Mouse (Mus musculus) Muller cell, postnatal 12 days (primary cell): Measurements from ENCODE around the gene A430078G23Rik.

ENCODE experiments used
- DNase-seq: peaks from one replicate; pipeline ENCODE4 v3.0.0-alpha.2; 2015; ENCODE audit errors: inconsistent ontology term

Gene A430078G23Rik

GRCm38 (mm10) chr8:3411085-3411484 lies 57.9 kb downstream of the A430078G23Rik start:
- DNase-seq, result no peak

DNA sequence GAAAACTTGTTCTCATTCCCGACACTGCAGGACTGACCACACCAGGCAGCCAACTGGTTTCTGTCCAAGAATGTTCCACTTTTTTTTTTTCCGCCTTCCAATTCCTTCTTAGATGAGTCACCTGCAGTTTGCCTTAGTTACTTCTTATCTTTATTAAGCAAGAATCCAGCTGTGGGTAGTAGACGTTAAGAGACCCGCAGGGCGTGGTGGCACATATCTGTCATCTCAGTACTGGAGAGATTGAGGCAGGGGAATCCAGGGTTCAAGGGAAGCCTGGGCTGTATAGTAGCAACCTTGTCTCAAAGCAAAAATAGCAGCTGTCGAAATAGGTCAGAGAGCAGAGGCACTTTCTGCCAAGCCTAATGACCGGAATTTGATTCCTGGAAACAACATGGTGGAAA lies 58.7 kb downstream of the A430078G23Rik start:
- peak; percentile 64 for DNase-seq

GRCm38 (mm10) chr8:3412816-3413215 lies 59.6 kb downstream of the A430078G23Rik start:
- peak; percentile 84 for DNase-seq

GRCm38 (mm10) chr8:3414639-3415190 lies 61.5 kb downstream of the A430078G23Rik start:
- no peak for DNase-seq

DNA sequence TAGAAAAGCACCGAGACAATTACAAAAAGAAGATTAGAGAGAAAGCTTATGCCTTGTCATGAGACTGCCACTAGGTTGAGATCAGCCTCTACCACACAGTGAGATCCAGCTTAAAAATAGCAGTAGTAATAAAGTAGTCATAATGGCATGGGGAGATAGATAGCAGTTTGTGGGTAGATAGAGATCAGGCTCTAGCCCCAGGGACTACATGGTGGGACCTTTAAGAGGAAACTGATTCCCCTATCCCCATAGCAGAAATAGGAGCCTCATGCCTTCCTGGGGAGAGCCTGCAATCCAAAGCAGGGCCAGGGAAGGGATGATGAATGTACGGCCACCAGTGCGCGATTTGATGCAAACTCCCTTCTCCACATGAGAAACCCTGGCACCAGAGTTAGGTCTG lies 62.0 kb downstream of the A430078G23Rik start:
- DNase-seq, result no peak

GRCm38 (mm10) chr8:3415661-3416060 lies 62.4 kb downstream of the A430078G23Rik start:
- DNase-seq, result no peak

- DNase-seq, result no peak
Measured at GRCm38 (mm10) chr8:3416846-3417245, 63.6 kb downstream of the A430078G23Rik start.

GRCm38 (mm10) chr8:3417455-3417854 lies 64.2 kb downstream of the A430078G23Rik start:
- DNase-seq, result peak; percentile 78

DNA sequence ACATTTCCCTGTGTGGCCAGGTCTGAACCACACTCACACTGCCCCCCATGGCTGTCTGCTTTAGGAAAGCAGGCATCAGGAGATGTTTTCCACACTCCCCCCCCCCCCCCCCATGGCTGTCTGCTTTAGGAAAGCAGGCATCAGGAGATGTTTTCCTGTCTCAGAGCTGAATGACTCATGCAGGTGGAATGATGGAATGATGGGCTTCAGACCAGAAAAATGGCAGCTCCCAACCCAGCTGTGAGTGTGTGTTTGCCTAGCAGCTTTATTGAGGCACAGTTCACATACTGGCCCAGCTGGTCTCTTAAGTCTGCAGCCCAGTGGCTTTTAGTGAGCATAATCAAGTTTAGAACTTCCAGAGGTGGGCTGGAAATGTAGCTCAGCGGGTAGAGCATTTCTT lies 64.9 kb downstream of the A430078G23Rik start:
- peak; percentile 97 for DNase-seq

GRCm38 (mm10) chr8:3420105-3420706 lies 67.0 kb downstream of the A430078G23Rik start:
- no peak for DNase-seq

GRCm38 (mm10) chr8:3421507-3421906 lies 68.3 kb downstream of the A430078G23Rik start:
- DNase-seq, result no peak

- no peak for DNase-seq
Measured at GRCm38 (mm10) chr8:3425217-3425616, 72.0 kb downstream of the A430078G23Rik start.

DNA sequence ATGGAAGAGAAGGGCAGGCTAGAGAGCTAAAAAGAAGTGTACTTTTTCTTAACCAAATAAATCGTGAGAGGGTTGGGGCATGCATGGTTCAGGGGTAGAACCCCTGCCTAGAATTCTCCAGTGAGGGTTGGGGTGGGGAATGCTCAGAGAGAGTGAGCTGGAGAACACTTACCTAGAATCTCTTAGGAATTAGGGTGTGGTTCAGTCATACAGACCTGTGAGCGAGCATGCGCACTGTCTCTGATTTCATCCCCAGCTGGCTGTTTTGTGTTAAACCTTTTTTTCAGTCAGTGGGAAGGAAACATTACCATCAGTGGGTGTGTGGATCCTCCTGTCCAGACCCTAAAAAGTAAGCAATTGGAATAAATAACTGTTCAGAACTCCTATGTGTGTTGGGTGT lies 73.0 kb downstream of the A430078G23Rik start:
- DNase-seq, result no peak

DNA sequence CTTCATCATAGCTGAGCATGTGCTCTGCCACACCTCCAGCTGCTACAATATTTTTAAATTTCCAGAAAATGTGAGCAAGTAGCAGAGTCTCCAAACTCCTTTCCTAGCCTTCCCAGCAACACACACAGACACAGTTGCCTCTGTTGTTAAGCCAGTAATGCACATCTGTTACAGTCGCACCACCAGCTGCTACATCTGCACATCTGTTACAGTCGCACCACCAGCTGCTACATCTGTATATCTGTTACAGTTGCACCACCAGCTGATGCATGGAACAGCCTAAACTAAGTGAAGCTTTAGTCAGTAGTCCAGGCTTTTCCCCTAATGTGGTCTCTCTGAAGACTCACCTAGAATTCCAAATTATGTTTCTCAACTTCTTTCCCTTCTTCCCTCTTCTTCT lies 75.2 kb downstream of the A430078G23Rik start:
- DNase-seq, result no peak

DNA sequence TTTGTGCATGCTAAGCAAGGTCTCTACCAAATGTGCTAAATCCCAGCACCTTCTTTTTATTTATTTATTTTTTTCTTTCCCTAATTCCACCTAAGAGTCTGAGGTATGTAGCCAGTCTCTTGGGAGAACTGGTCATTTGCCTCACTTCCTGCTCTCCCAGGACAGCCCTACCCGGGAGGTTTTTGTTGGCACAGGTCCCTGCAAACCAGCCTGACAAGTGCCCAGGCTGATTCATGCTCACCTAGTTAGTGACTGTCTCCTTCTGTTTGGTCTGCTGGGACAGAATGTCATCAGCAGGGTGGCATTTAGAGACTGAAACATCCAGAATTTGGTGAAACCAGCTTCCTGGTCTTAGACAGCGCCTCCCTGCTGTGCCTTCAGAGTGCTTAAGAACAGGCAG lies 76.8 kb downstream of the A430078G23Rik start:
- peak; percentile 80 for DNase-seq

GRCm38 (mm10) chr8:3431113-3431512 lies 77.9 kb downstream of the A430078G23Rik start:
- DNase-seq, result no peak

- no peak for DNase-seq
Measured at GRCm38 (mm10) chr8:3436492-3436891, 83.3 kb downstream of the A430078G23Rik start.

GRCm38 (mm10) chr8:3439510-3439909 lies 86.3 kb downstream of the A430078G23Rik start:
- no peak for DNase-seq
